Mouse (Mus musculus) liver, embryonic 14.5 days (tissue): ENCODE data around the gene Slc43a2.

ENCODE experiments used
- CTCF ChIP-seq: IDR thresholded peaks from 2 replicates; pipeline ENCODE4 v1.5.1; 2016; ENCODE audit warnings: antibody characterized with exemption, low read depth, control low read depth
- EP300 ChIP-seq: IDR thresholded peaks from 2 replicates; pipeline ENCODE4 v1.6.1; 2016; ENCODE audit warnings: antibody characterized with exemption, low read depth

DNA sequence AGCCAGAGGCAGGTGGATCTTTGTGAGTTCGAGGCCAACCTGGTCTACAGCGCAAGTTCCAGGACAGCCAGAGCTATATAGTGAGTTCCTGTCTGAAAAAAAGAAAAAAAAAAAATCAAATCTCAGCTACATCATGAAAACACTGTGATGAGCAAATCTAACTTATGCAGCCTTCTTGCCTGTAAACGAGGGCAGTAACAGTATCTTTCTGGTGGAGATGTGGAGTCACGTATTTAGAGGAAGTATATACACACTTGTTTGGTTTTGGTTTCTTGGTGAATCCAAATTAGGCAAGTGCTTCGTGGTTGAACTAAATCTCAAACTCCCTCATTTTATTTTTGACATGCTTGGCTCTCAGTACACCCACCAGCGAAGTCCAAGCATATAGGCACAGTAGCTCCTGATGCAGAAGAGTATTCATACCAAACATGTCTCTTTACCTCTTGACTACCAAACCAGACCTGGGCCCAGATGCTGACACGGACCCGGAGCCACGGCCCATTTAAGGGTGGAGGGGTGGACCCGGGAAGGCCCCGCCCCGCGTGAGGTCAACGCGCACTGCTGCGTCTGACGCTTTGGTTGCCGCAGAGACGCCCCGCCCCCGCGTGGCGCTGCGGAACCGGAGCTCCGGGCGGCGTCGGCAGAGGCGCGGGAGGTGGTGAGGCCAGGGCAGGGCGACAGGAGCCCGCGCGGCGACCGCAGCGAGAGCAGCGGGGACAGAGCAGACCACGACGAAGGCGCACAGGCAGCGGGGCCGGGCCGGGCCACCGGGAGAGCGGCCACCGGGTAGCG, 56.2 kb downstream of the Slc43a2 start, which contains the start of gene Pitpna:
- TF ChIP-seq EP300 (no peak), CTCF (0 out of 2 replicates have a peak, but pooled peaks have one; percentile 20)
